Mouse (Mus musculus) mature B cell (primary cell): ENCODE data around the gene 4931406P16Rik.
"Not testable (repeated sequence)": the region's sequence is repeated elsewhere in the genome, so short reads cannot be mapped to it uniquely, and the experiment has no call there.

ENCODE experiments used
- in situ Hi-C: fragments of 300-500 bp; cut with MboI; formaldehyde crosslinking; loops from 2 replicates; pipeline ENCODE4 v1.14.3; 2019

4931406P16Rik gene

DNA sequence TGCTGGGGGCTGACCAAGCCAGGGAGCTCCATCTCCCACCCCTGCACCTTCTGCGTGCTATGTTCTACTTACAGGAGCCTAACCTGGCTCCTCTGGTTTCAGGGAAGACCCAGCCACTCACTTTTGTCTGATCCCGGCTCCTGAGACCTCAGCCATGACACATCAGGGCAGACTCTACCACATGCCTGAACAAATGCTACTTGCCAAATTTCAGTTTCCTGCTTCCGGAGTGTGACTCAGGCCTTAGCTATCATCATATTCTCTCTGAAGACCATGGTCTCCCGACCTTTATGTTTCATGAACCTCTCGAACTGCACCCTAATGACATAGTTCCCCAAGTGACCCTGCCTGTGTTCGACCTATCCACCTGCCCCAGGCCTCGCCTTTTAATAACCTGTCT lies 100.1 kb downstream of the 4931406P16Rik start:
- in situ Hi-C loops, result no loop called here

- in situ Hi-C loops, result no loop called here
Observed at GRCm38 (mm10) chr7:34208027-34208745, 105.2 kb downstream of the 4931406P16Rik start.

GRCm38 (mm10) chr7:34206331-34206730 lies 107.0 kb downstream of the 4931406P16Rik start:
- in situ Hi-C loops, result no loop called here

GRCm38 (mm10) chr7:34202147-34202546 lies 111.2 kb downstream of the 4931406P16Rik start:
- in situ Hi-C loops, result not testable (repeated sequence)

DNA sequence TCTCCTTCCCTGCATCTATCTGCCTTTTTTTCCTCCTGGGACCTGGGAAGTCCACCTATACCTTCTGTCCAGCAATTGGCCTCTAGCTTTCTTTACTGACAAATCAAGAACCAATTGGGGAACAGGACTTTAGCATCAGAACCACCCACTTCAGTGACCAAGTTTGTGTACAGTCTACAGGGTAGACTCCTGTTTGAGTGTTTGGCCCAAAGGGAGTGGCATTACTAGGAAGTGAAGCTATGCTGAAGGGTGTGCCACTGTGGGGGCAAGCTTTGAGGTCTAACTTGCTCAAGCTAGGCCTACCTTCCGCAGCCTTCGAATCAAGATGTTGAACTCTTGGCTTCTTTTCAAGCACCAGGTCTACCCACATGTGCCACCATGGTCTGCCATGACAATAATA lies 112.5 kb downstream of the 4931406P16Rik start:
- in situ Hi-C loops, result no loop called here

- in situ Hi-C loops, result no loop called here
Observed at GRCm38 (mm10) chr7:34198346-34198745, 115.0 kb downstream of the 4931406P16Rik start.

DNA sequence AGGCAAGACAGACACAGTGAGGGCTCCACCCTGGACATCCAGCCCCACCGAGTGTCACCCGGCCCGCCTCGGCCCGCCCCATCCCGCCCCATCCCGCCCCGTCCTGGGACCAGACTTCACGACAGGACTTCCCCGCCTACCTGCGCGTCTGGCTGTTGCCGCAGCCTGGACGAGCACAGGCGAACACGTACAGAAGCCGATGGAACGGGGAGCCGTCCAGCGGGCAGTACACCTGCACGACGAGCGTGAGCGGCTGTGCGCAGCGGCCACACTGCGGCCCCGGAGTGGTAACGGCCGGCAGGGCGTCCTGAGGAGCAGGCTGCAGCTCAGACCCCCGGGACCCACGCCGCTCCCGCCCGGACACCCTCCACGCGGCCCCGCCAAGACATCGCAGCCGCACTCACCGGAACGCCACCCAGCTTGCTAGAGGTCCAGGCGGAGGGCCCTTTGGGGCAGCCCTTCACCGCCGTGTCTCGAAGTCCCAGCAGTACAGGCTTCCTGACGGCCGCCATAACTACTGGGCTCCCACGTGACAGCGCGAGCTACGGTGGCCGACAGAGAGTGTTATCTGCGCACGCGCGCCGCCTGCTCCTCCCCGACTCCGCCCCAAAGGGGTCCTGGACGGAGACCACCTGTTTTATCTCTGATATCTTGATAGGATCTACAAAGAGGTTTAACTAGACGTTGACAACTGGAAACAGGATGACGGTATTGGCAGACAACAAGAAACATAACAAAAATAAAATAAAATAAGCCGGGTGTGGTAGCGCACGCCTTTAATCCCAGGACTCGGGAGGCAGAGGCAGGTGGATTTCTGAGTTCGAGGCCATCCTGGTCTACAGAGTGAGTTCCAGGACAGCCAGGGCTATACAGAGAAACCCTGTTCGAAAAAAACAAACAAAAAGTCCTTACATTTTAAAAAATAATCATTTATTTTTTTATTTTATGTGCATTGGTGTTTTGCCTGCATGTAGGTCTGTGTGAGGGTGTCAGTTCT lies 116.9 kb downstream of the 4931406P16Rik start, which contains the start of gene Pdcd2l:
TSS of gene Pdcd2l (minus strand) at position 530 of the 997 bp plus-strand sequence.
- in situ Hi-C loops, result no loop called here

DNA sequence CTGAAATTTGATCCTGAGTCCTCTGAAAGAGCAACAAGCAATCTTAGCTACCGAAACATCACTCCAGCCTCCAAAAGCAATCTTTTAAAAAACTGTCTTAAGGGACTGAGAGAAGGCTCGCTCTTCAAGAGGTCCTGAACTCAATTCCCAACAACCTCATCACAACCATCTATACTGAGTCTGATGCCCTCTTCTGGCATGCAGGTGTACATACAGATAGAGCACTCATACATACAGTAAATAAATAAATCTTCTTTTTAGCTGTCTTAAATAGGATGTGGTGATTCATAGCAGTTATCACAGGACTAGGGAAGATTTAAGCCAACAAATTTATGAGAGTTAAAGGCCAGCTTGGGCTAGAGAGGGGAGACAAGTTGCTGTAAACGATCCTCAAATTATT lies 117.7 kb downstream of the 4931406P16Rik start:
- in situ Hi-C loops, result no loop called here

DNA sequence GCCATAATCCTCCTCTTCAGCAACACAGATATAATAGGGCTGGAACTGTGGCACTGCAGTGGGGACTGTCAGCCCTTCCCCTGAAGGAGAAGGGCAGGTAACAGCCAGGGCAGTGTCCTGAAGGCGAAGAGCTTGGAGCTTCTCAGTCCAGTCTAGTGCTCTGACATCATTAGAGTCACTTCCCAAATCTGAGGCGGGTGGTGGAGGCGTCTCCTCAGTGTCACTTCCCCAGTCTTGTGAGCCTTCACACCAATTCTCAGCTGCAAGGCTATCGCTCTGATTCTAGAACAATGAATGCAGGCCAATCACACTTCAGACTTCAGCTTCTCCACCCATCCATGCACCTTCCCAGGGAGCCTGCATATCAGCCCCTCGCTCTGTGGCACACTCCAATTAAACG lies 120.5 kb downstream of the 4931406P16Rik start:
- in situ Hi-C loops, result no loop called here

DNA sequence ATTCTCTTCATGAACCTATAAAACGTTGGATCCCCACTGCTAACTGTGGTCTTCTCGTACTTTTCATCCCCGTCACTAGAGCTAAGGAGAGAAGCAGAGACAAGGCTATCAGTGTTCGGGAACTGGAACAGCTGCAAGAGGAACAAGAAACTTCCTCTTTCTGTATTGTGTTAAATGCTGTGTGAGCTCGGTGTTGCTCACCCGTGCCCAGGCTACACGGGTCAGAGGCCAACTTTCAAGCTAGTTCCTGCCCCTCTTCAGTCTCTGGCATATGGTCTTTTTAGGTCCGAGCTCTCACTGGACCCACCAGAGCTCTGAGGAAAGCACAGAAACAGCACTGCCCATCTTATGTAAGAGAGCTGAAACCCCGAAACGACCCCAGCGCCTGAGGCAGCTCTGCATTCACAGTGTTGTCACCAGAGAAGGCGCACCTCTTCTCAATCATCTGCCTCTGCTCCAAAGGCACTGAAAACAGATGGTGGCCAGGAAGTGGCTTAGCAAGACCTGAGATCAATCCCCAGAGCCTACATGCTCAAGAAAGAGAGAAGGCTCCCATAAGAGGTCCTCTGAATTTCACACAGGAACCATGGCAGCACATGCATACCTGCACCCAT lies 123.9 kb downstream of the 4931406P16Rik start:
- in situ Hi-C loops, result no loop called here
